Mouse (Mus musculus) C2C12 (cell line): ENCODE data around the gene Synpo2l.

Source experiments
- CTCF ChIP-seq: IDR thresholded peaks from one replicate; pipeline ENCODE4 v1.5.1; 2011; ENCODE audit not compliant: control insufficient read depth, insufficient read depth, insufficient read length
- FOSL1 ChIP-seq: IDR thresholded peaks from one replicate; pipeline ENCODE4 v1.8.0; 2011; ENCODE audit warnings: mild to moderate bottlenecking, low read length; ENCODE audit not compliant: poor library complexity, insufficient read depth, severe bottlenecking

DNA sequence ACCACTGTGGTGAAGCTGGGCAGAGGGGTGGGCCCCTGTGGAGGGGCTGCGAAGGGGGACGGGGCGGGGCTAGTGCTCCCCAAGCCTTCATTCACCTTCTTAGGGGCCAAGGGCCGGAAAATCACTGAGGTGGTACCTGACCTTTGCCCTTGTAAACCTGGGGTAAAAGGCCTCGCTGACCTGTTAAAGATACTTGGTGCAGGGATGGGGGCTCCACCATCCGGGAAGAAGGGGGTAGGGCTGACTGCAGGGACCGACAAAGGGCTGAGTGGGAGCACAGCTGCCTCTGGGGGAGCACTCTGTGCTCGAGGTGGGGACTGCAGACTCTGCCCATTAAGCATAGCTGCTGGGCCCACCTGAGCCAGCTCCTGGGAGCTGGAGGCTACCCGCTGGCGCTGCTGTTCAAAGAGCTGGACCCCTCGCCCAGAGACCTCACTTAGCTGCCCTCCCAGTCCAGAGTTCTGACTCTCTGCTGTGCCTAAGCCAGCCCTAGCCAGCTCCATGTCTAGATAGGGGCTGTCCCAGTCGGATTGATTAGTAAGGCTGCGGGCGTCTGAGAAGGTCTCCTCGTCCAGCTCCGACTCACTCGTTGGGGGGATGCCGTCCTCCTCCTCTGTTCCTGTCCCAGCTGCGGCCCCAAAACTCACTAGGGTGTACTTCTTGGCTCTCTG lies 6.4 kb downstream of the Synpo2l start:
- TF ChIP-seq CTCF = no peak
- TF ChIP-seq FOSL1 = no peak
